Mouse (Mus musculus) testis, adult 2 months (tissue): ENCODE results near the gene Tmigd1.

Experiments used
- CTCF ChIP-seq: fragments of 200-500 bp; IDR thresholded peaks from 2 replicates; pipeline ENCODE4 v1.5.1; 2012; ENCODE audit warnings: low read depth, mild to moderate bottlenecking, inconsistent platforms, low read length, moderate library complexity; ENCODE audit not compliant: control insufficient read depth, insufficient read depth, insufficient replicate concordance
- POLR2A ChIP-seq: fragments of 200-500 bp; IDR thresholded peaks from 2 replicates; pipeline ENCODE4 v1.6.1; 2012; ENCODE audit warnings: low read depth, mild to moderate bottlenecking, inconsistent platforms, low read length, moderate library complexity; ENCODE audit not compliant: control insufficient read depth

DNA sequence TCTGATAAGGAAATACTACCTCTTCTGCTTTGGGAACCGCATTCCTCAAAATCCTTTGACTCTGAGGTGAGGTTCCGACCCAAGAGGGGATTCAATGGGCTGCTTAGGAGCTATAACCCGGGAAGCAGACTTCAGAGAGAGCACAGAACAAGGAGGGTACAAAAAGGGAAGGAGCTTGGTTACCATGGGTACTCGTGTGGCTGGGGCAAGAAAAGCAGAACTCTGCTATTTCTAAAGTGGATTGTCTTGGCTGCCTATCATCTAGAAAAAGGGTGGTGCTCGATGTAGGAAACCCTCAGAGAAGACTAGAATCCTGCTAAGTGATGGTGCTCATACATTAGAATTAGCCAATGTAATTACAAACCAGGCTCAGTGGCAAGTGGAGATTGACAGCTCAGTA is 42.7 kb upstream of the Tmigd1 start:
- no peak for TF ChIP-seq CTCF
- no peak for TF ChIP-seq POLR2A
